Mouse (Mus musculus) limb, embryonic 13.5 days (tissue): ENCODE results near the gene Adap2. TPM values are rescaled to one million over a fixed set of nuclear protein-coding genes. Genes with fewer than 3 reads are reported as not detected.
"Not testable (repeated sequence)": the region's sequence is repeated elsewhere in the genome, so short reads cannot be mapped to it uniquely, and the experiment has no call there.

Source experiments
- ATAC-seq: fragments of 200-750 bp; cut with Nextera tagmentation; 2 replicates; pipeline ENCODE4 v1.8.0; 2017; ENCODE audit warnings: low read depth, moderate number of reproducible peaks, moderate TSS enrichment; ENCODE audit not compliant: low FRiP score
- H3K27ac ChIP-seq: fragments of 300-500 bp; sonication (generic); 2 replicates; pipeline ENCODE4 v1.5.1; 2015; ENCODE audit warnings: inconsistent platforms, mild to moderate bottlenecking, moderate library complexity
- H3K27me3 ChIP-seq: fragments of 300-500 bp; sonication (generic); 2 replicates; pipeline ENCODE4 v1.6.1; 2015; ENCODE audit warnings: mild to moderate bottlenecking, inconsistent platforms
- H3K36me3 ChIP-seq: fragments of 300-500 bp; sonication (generic); 2 replicates; pipeline ENCODE4 v1.6.1; 2015; ENCODE audit warnings: inconsistent platforms, mild to moderate bottlenecking, moderate library complexity
- H3K4me1 ChIP-seq: fragments of 300-500 bp; sonication (generic); 2 replicates; pipeline ENCODE4 v1.6.1; 2015; ENCODE audit warnings: inconsistent platforms
- H3K4me2 ChIP-seq: fragments of 300-500 bp; sonication (generic); replicated peaks from 2 replicates; pipeline ENCODE4 v1.6.1; 2015; ENCODE audit warnings: inconsistent platforms, mild to moderate bottlenecking, moderate library complexity
- H3K4me3 ChIP-seq: fragments of 300-500 bp; sonication (generic); 2 replicates; pipeline ENCODE4 v1.5.1; 2015; ENCODE audit warnings: moderate library complexity, mild to moderate bottlenecking, inconsistent platforms
- H3K9ac ChIP-seq: fragments of 300-500 bp; sonication (generic); 2 replicates; pipeline ENCODE4 v1.6.1; 2015; ENCODE audit warnings: mild to moderate bottlenecking, inconsistent platforms
- H3K9me3 ChIP-seq: fragments of 300-500 bp; sonication (generic); 2 replicates; pipeline ENCODE4 v1.6.1; 2016; ENCODE audit warnings: inconsistent platforms
- WGBS: fragments of 180-500 bp; shearing (Covaris S2); methylation state at CpG from one replicate; pipeline ENCODE4 v1.1.7; 2015; 5-methylcytosine and 5-hydroxymethylcytosine counted together
- polyA plus RNA-seq: library from polyadenylated mRNA; unstranded; fragments of >200 nt; fragmentation: Nextera tagmentation; extraction: Ambion mirVana; gene quantifications from 2 replicates; pipeline ENCODE4 v1.2.1, GENCODE M21; 2015

The Adap2 gene
- polyA plus RNA-seq, 1 experiment from 2014 or later, result 1.3 TPM

GRCm38 (mm10) chr11:80183054-80183704 lies 29.3 kb downstream of the Adap2 start:
- 45% methylated on average over 12 of the region's 12 CpGs for WGBS
- Histone ChIP-seq H3K4me3 (peak overlapping the region; percentile 71), H3K27ac (peak overlapping the region; percentile 79), H3K4me2 (peak overlapping the region; percentile 74), H3K9ac (peak overlapping the region; percentile 81)
- not testable (repeated sequence) for H3K9me3 ChIP-seq, H3K27me3 ChIP-seq, H3K4me1 ChIP-seq, H3K36me3 ChIP-seq
- ATAC-seq, result peak; percentile 36; the same call in 1 of the 2 replicates

- 0 out of 2 replicates have a peak, but pooled peaks cover 7% of the 10 kb centered on the region for H3K4me1 ChIP-seq
- no peaks in the 10 kb centered on the region for H3K9me3 ChIP-seq
- no peaks in the 10 kb centered on the region for H3K27me3 ChIP-seq
- peak within 1 kb of the TSS; percentile 81 for H3K9ac ChIP-seq
- peak within 1 kb of the TSS; percentile 71 for H3K4me3 ChIP-seq
- H3K27ac ChIP-seq, result peak within 1 kb of the TSS; percentile 79
- WGBS, result 1% methylated on average over 33 of the region's 33 CpGs
- H3K4me2 ChIP-seq, result peak within 1 kb of the TSS; percentile 74
- no peaks in the 10 kb centered on the region for H3K36me3 ChIP-seq
- ATAC-seq, result peak; percentile 91
Observed at GRCm38 (mm10) chr11:80183705-80184255, 29.9 kb downstream of the Adap2 start, which contains the start of gene Rnf135. TSS of gene Rnf135 (plus strand) at chr11:80183851.

GRCm38 (mm10) chr11:80184531-80185071 lies 30.7 kb downstream of the Adap2 start:
- Histone ChIP-seq H3K9ac (peak overlapping the region; percentile 81; the same call in 1 of the 2 replicates), H3K27ac (no peak overlapping the region; the same call in 1 of the 2 replicates), H3K36me3 (no peaks in the 10 kb centered on the region), H3K4me3 (peak overlapping the region; percentile 71), H3K9me3 (no peaks in the 10 kb centered on the region), H3K27me3 (no peaks in the 10 kb centered on the region), H3K4me2 (peak overlapping the region; percentile 74), H3K4me1 (0 out of 2 replicates have a peak, but pooled peaks cover 7% of the 10 kb centered on the region)
- WGBS, result 90% methylated on average over 6 of the region's 6 CpGs
- ATAC-seq, result no peak

GRCm38 (mm10) chr11:80185441-80185976 lies 31.6 kb downstream of the Adap2 start:
- ATAC-seq, result not testable (repeated sequence)

GRCm38 (mm10) chr11:80190280-80190679 lies 36.4 kb downstream of the Adap2 start:
- 71% methylated on average over 4 of the region's 4 CpGs for WGBS
- Histone ChIP-seq H3K4me2 (no peak overlapping the region), H3K36me3 (peaks cover 11% of the 10 kb centered on the region), H3K27ac (no peak overlapping the region), H3K4me3 (no peak overlapping the region), H3K9me3 (no peaks in the 10 kb centered on the region), H3K9ac (no peak overlapping the region), H3K4me1 (no peaks in the 10 kb centered on the region), H3K27me3 (no peaks in the 10 kb centered on the region)
- ATAC-seq, result no peak

More at GRCm38 (mm10) chr11:80185441-80185976, 31.6 kb downstream of the Adap2 start:
- not testable (repeated sequence) for H3K4me1 ChIP-seq, H3K27me3 ChIP-seq, H3K9me3 ChIP-seq, H3K27ac ChIP-seq, H3K9ac ChIP-seq, H3K36me3 ChIP-seq, H3K4me3 ChIP-seq, H3K4me2 ChIP-seq
- WGBS, result 66% methylated on average over 5 of the region's 5 CpGs

- 63% methylated on average over 4 of the region's 4 CpGs for WGBS
- no peak for ATAC-seq
- H3K9me3 ChIP-seq, result no peaks in the 10 kb centered on the region
Observed at GRCm38 (mm10) chr11:80193827-80194226, 39.9 kb downstream of the Adap2 start.

GRCm38 (mm10) chr11:80196351-80196750 lies 42.4 kb downstream of the Adap2 start:
- Histone ChIP-seq H3K9ac (no peak overlapping the region), H3K4me3 (no peak overlapping the region), H3K36me3 (peaks cover 11% of the 10 kb centered on the region), H3K4me1 (no peaks in the 10 kb centered on the region), H3K27me3 (no peaks in the 10 kb centered on the region), H3K27ac (no peak overlapping the region), H3K9me3 (no peaks in the 10 kb centered on the region), H3K4me2 (no peak overlapping the region)
- ATAC-seq, result no peak
- WGBS, result 84% methylated on average over 7 of the region's 7 CpGs

More at GRCm38 (mm10) chr11:80193827-80194226, 39.9 kb downstream of the Adap2 start:
- Histone ChIP-seq H3K4me3 (no peak overlapping the region), H3K27ac (no peak overlapping the region), H3K27me3 (no peaks in the 10 kb centered on the region), H3K36me3 (peaks cover 11% of the 10 kb centered on the region), H3K4me2 (no peak overlapping the region), H3K4me1 (no peaks in the 10 kb centered on the region), H3K9ac (no peak overlapping the region)

- Histone ChIP-seq H3K9ac (no peak overlapping the region), H3K4me3 (no peak overlapping the region), H3K27me3 (no peaks in the 10 kb centered on the region), H3K4me2 (no peak overlapping the region), H3K9me3 (no peaks in the 10 kb centered on the region), H3K4me1 (no peaks in the 10 kb centered on the region), H3K27ac (no peak overlapping the region), H3K36me3 (peaks cover 6% of the 10 kb centered on the region)
- WGBS, result 93% methylated on average over 3 of the region's 3 CpGs
- ATAC-seq, result no peak
Observed at GRCm38 (mm10) chr11:80199316-80199715, 45.4 kb downstream of the Adap2 start.

GRCm38 (mm10) chr11:80199773-80200172 lies 45.9 kb downstream of the Adap2 start:
- peaks cover 2% of the 10 kb centered on the region; the same call in 1 of the 2 replicates for H3K36me3 ChIP-seq
- H3K27ac ChIP-seq, result no peak overlapping the region
- H3K4me1 ChIP-seq, result no peaks in the 10 kb centered on the region
- no peak for ATAC-seq
- H3K27me3 ChIP-seq, result no peaks in the 10 kb centered on the region
- no peak overlapping the region for H3K4me2 ChIP-seq
- 93% methylated on average over 2 of the region's 2 CpGs for WGBS
- H3K9ac ChIP-seq, result no peak overlapping the region
- H3K4me3 ChIP-seq, result no peak overlapping the region
- H3K9me3 ChIP-seq, result no peaks in the 10 kb centered on the region

- no peaks in the 10 kb centered on the region for H3K4me1 ChIP-seq
- no peak for ATAC-seq
- no peak overlapping the region for H3K4me2 ChIP-seq
- H3K9ac ChIP-seq, result no peak overlapping the region
- no peaks in the 10 kb centered on the region for H3K9me3 ChIP-seq
- no peak overlapping the region for H3K4me3 ChIP-seq
- H3K36me3 ChIP-seq, result no peaks in the 10 kb centered on the region
- H3K27ac ChIP-seq, result no peak overlapping the region
- WGBS, result 83% methylated on average over 1 of the region's 1 CpGs
- H3K27me3 ChIP-seq, result no peaks in the 10 kb centered on the region
Observed at GRCm38 (mm10) chr11:80200326-80200725, 46.4 kb downstream of the Adap2 start.

GRCm38 (mm10) chr11:80202296-80202695 lies 48.4 kb downstream of the Adap2 start:
- ATAC-seq, result no peak
- WGBS, result 74% methylated on average over 6 of the region's 6 CpGs
- no peak overlapping the region for H3K27ac ChIP-seq
- no peaks in the 10 kb centered on the region for H3K9me3 ChIP-seq
- no peak overlapping the region for H3K9ac ChIP-seq
- H3K36me3 ChIP-seq, result no peaks in the 10 kb centered on the region
- H3K4me1 ChIP-seq, result no peaks in the 10 kb centered on the region
- H3K4me3 ChIP-seq, result no peak overlapping the region
- no peaks in the 10 kb centered on the region for H3K27me3 ChIP-seq
- no peak overlapping the region for H3K4me2 ChIP-seq

GRCm38 (mm10) chr11:80204037-80204436 lies 50.1 kb downstream of the Adap2 start:
- no peaks in the 10 kb centered on the region for H3K9me3 ChIP-seq
- H3K9ac ChIP-seq, result 0 out of 2 replicates have a peak overlapping the region, but pooled peaks have one; percentile 4
- ATAC-seq, result no peak
- WGBS, result 73% methylated on average over 3 of the region's 3 CpGs
- H3K4me1 ChIP-seq, result no peaks in the 10 kb centered on the region
- H3K4me3 ChIP-seq, result no peak overlapping the region
- H3K36me3 ChIP-seq, result no peaks in the 10 kb centered on the region
- no peak overlapping the region for H3K27ac ChIP-seq
- H3K4me2 ChIP-seq, result no peak overlapping the region
- H3K27me3 ChIP-seq, result no peaks in the 10 kb centered on the region
